Mouse (Mus musculus): ENCODE measurements around the gene Tuba1c. TPM values are rescaled to one million over a fixed set of nuclear protein-coding genes. Genes with fewer than 3 reads are reported as not detected.

Gene Tuba1c
- 10 to 100 TPM; 62.5 to 77.9 TPM for total RNA-seq (2021)

DNA sequence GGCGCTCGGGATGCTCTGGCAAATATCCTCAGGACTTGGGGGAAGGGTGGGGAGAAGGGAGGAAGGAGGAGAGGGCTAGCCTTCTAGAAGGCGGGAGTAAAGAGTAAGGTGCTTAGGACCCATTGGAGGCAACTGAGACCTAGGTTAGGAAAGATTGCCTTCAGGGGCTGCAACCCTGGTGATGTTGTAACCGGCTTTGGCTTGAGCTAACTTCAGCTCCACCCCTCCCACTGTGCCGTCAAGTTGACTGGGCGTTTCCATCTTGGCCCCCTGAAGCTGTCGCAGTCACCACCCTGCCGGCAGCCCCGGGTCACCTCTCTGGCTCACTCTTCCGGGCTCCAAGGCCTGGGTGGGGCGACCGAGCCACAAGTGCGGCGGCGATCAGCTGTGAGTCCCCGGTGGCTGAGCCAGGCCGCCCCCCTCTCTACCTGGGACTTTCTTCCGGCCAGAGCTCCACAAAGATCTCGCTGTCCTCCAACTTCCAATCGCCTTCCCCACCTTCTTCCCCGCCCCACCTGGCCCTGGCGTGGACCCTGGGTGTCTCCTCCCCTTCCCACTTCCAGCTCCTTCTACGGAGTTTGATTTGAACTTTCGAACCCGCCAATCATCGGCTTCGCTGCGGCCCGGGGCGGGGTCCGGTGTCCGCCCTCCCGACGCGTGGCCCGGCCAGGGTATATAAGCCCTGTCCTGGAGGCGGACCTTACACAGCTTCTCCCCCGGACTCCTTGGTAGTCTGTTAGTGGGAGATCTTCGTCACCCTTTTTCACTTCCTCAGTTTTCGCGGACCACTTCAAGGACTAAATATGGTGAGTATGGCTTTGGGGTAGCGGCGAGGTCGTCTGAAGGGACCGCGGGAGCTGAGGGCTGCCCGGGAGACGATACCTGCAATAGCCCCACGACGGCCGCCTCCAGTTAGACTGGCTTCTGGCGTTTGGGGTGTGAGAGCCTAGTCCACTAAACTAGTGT lies at the start of gene Tuba1c:
Tuba1c (plus strand) TSS at position 273 of the 966 bp plus-strand sequence.
- peak in 1 of 2 experiments; percentile 16 for DNase-seq (ENCODE audit: extremely low spot score in 1 of 2, low spot score in 1 of 2)

GRCm38 (mm10) chr15:98980012-98980614 lies 49.6 kb upstream of the Tuba1c start:
- DNase-seq (ENCODE audit: extremely low spot score in 1 of 2, low spot score in 1 of 2): no peak

- no peak for DNase-seq (ENCODE audit: extremely low spot score in 1 of 2, low spot score in 1 of 2)
Measured at GRCm38 (mm10) chr15:98982100-98982499, 47.6 kb upstream of the Tuba1c start.

- DNase-seq (ENCODE audit: extremely low spot score in 1 of 2, low spot score in 1 of 2): no peak
Measured at GRCm38 (mm10) chr15:98983431-98984081, 46.1 kb upstream of the Tuba1c start.

DNA sequence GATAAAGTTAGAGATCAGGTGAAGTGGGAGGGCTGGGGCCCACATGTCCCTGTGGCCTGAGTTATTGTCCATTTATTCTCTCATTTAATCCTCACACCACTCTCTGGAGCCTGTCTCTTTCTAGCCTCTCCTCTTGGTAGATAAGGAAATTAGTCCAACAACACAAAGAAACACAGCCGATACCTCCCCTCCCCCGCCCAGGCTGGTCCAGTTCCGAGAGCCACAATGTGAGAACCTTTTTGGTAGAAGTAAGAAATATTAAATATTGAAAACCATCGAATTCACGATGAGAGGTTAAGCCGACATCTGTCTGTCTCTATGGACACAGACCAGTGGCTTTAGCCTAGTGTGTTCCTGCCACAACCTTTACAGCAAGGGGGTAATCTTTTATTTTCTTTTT lies 45.0 kb upstream of the Tuba1c start:
- DNase-seq (ENCODE audit: extremely low spot score in 1 of 2, low spot score in 1 of 2): no peak

- DNase-seq (ENCODE audit: extremely low spot score in 1 of 2, low spot score in 1 of 2): peak; percentile 59 to 70
Measured at GRCm38 (mm10) chr15:98985240-98985981, 44.3 kb upstream of the Tuba1c start.

DNA sequence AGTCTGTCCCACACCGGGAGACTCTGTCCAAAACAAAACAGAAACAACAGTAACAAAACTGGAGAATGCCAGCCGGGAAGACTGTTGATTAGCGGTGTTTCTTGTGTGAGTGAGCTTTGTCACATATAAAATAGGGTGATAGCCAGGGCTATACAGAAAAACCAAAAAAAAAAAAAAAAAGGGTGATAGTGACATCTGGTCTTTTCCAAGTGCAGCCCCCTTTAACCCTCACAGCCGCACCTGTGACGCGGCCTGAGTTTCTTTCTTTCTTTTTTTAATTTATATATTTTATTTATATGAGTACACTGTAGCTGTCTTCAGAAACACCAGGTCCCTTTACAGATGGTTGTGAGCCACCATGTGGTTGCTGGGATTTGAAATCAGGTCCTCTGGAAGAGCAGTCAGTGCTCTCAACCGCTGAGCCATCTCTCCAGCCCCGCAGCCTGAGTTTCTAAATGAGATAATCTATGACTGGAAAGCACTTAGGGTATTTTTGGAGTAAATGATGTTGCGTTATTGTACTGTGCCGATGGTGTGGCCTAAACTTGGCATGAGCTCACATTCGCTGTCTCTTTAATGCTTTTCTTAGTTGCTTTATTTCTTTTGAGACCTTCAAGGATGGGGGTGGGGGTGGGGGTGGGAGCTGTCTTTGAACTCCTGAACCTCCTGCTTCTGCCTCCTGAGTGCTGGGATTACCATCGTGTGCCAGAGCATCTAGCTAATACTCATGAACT lies 43.5 kb upstream of the Tuba1c start:
- DNase-seq (ENCODE audit: extremely low spot score in 1 of 2, low spot score in 1 of 2): no peak

DNA sequence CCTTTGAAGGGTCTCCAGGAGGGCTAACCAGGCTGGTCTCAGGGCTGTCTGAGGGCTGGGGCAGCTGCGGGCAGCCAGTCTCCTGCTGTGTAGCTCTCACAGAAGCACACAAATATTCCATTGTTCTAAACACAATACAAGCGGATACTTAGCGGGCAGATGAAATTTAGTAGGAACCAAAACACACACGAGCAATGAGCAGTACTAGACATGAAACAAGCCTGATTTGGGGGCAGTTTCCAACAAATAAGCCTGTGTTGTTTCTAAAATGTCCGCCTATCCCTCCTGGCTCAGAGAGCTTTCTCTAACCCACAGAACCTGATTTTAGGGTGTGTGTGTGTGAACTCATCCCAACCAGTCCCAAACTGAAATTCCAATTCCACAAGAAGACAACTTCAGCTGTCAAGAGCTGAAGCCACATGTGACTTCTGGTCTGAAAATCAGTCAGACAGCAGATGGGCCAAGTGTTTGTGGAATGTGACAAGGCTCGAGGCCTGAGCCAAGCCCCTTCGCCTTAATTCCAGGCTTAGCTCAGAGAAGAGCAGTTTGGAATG lies 42.5 kb upstream of the Tuba1c start:
- no peak for DNase-seq (ENCODE audit: extremely low spot score in 1 of 2, low spot score in 1 of 2)

- no peak for DNase-seq (ENCODE audit: extremely low spot score in 1 of 2, low spot score in 1 of 2)
Measured at GRCm38 (mm10) chr15:98987661-98988181, 42.0 kb upstream of the Tuba1c start.

GRCm38 (mm10) chr15:98988787-98989186 lies 40.9 kb upstream of the Tuba1c start:
- DNase-seq (ENCODE audit: extremely low spot score in 1 of 2, low spot score in 1 of 2): no peak

DNA sequence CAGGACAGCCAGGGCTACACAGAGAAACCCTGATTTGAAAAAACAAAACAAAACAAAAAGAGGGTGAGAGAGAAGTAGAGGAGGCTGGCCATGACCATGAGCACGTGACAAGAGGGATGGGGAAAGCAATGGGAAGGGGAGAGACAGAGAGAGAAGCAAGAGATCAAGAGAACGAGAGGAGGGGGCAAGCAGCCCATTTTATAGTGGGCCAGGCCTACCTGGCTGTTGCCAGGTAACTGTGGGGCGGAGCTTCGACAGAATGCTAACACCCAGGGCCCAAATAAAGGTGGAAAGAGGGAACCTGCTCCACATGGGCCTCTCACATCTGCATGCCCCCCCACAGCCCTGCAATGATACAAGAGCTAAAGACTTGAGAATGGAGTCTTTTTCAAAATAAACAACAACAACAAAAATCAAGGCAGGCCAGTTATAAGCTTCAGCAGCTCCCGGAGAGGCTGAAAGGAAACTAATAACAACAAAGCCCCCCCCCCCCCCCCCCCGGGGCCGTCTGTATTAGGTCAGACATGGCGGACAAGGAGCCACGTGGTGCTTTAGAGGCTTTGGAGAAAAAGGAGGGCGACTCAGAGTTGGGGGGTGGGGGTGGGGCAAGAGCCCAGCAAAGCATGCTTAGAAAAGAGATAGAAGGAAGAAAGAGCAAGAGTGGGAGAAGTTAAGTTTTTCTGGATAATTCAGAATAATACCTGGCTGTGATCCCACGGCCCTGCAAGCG lies 39.8 kb upstream of the Tuba1c start:
- no peak for DNase-seq (ENCODE audit: extremely low spot score in 1 of 2, low spot score in 1 of 2)

GRCm38 (mm10) chr15:98990669-98991539 lies 38.8 kb upstream of the Tuba1c start:
- no peak for DNase-seq (ENCODE audit: extremely low spot score in 1 of 2, low spot score in 1 of 2)

DNA sequence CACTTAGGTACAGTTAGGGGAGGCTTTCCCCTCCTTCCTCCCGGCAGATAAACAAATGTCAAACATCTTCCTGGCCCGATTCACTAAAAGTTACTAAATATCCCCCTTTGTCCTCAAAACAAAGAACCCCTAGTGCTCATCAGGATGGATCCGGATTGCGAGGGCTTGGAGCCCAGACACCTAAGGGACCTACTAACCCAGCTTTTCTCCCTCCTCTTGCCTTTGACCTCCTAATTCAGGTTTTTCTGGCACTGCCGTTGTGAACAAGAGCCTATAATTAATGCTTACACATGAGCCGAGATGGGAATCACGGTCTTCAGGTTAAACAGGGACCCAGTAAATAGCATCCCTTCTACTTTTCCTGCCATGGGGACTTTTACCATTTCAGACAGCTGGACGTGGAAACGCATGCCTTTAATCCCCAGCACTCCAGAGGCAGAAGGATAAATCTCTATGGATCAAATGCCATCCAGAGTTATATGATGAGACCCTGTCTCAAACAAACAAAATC lies 38.1 kb upstream of the Tuba1c start:
- no peak for DNase-seq (ENCODE audit: extremely low spot score in 1 of 2, low spot score in 1 of 2)

DNA sequence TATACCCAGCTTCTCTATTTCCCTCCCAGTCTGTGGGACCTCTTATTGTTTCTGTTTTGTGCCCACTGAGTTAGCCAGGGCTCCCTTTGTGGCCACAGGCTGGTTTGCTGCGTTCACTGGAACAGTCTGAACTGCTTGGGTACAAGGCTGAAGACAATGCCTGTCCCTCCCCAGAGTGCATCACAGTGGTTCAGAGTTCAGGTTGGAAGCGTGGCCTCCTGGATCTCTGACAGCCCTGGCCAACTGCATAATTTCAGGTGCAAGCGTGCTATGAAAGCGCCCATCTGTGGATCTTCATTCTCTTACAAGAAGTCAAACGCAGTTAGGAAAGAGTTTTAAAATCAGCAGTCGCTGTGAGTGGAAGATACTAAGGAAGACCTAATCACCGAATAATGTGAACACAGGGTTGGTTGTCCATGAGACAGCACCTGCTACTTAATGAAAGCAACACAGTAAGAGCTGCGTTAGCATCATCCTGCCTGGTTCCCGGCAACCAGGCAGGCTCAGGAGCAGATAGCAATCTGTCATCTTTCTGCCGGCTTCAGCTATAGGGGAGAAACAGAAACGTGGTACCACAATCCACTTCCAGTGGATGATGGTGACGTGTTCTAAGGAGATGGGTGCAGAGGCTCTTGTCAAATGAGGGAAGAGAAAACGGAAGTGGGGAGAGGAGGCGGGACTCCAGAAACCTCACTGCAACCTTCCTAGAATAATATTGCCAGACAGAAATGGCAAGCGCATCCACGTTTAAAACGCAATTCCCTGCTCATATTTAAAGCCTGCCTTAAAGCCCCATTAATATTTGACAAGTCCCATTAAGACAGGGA lies 37.4 kb upstream of the Tuba1c start:
- peak; percentile 50 to 52 for DNase-seq (ENCODE audit: extremely low spot score in 1 of 2, low spot score in 1 of 2)

GRCm38 (mm10) chr15:98993093-98993793 lies 36.4 kb upstream of the Tuba1c start:
- peak; percentile 95 to 97 for DNase-seq (ENCODE audit: extremely low spot score in 1 of 2, low spot score in 1 of 2)

- peak in 1 of 2 experiments; percentile 91 for DNase-seq (ENCODE audit: extremely low spot score in 1 of 2, low spot score in 1 of 2)
Measured at GRCm38 (mm10) chr15:98993865-98994264, 35.8 kb upstream of the Tuba1c start.
